Mouse (Mus musculus) forebrain, embryonic 12.5 days (tissue): ENCODE results near the gene Sh3bgrl2. TPM values are rescaled to one million over a fixed set of nuclear protein-coding genes. Genes with fewer than 3 reads are reported as not detected.
A peak's percentile ranks its signal among the peaks of the same experiment; 100 is the strongest.

ENCODE experiments used
- ATAC-seq: fragments of 200-750 bp; cut with Nextera tagmentation; 2 replicates; pipeline ENCODE4 v1.8.0; 2017; ENCODE audit warnings: moderate TSS enrichment; ENCODE audit not compliant: low FRiP score
- H3K27ac ChIP-seq: fragments of 300-500 bp; sonication (generic); 2 replicates; pipeline ENCODE4 v1.5.1; 2016; ENCODE audit warnings: mild to moderate bottlenecking
- H3K27me3 ChIP-seq: fragments of 300-500 bp; sonication (generic); 2 replicates; pipeline ENCODE4 v1.6.1; 2016; ENCODE audit warnings: mild to moderate bottlenecking
- H3K36me3 ChIP-seq: fragments of 300-500 bp; sonication (generic); replicated peaks from 2 replicates; pipeline ENCODE4 v1.6.1; 2016; ENCODE audit warnings: mild to moderate bottlenecking
- H3K4me1 ChIP-seq: fragments of 300-500 bp; sonication (generic); 2 replicates; pipeline ENCODE4 v1.6.1; 2016
- H3K4me2 ChIP-seq: fragments of 300-500 bp; sonication (generic); 2 replicates; pipeline ENCODE4 v1.6.1; 2016; ENCODE audit warnings: mild to moderate bottlenecking, moderate library complexity
- H3K4me3 ChIP-seq: fragments of 300-500 bp; sonication (generic); replicated peaks from 2 replicates; pipeline ENCODE4 v1.5.1; 2016; ENCODE audit warnings: mild to moderate bottlenecking
- H3K9ac ChIP-seq: fragments of 300-500 bp; sonication (generic); 2 replicates; pipeline ENCODE4 v1.6.1; 2016; ENCODE audit warnings: mild to moderate bottlenecking
- H3K9me3 ChIP-seq: fragments of 300-500 bp; sonication (generic); 2 replicates; pipeline ENCODE4 v1.6.1; 2016
- WGBS: fragments of 180-500 bp; shearing (Covaris S2); methylation state at CpG from one replicate; pipeline ENCODE4 v1.1.7; 2016; 5-methylcytosine and 5-hydroxymethylcytosine counted together
- polyA plus RNA-seq: library from polyadenylated mRNA; unstranded; fragments of >200 nt; fragmentation: Nextera tagmentation; extraction: Ambion mirVana; gene quantifications from 2 replicates; pipeline ENCODE4 v1.2.1, GENCODE M21; 2016

Gene Sh3bgrl2
- polyA plus RNA-seq, 1 experiment from 2014 or later, result 11.3 TPM

DNA sequence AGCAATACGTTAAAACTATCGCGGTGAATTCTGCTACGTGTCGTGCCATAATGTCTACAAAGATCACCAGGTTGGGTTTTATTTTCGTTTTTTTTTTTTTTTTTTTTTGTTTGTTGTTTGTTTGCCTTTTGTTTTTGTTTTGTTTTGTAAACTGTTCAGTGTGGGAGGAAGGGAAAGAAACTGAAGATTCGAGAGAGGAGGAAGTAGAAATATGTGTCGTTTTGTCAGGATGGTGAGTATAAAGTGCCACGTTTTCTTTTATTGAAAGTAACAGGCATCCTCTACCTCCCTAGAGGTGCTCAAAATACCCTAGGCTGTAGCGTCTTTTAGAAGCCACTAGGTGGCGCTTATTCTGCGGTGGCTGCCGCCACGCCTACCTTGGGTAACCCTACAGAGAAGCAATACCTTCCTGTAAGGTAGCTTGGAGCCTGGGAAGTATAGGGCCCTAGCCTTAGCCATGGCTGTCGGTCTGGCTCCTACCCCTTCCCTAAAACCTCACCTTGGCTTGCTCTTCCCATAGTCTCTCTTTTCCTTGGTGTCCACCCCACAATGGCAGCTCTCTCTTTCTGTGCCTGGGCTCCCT lies 104.6 kb downstream of the Sh3bgrl2 start:
- WGBS, result 28% methylated on average over 15 of the region's 15 CpGs
- no peak for ATAC-seq

DNA sequence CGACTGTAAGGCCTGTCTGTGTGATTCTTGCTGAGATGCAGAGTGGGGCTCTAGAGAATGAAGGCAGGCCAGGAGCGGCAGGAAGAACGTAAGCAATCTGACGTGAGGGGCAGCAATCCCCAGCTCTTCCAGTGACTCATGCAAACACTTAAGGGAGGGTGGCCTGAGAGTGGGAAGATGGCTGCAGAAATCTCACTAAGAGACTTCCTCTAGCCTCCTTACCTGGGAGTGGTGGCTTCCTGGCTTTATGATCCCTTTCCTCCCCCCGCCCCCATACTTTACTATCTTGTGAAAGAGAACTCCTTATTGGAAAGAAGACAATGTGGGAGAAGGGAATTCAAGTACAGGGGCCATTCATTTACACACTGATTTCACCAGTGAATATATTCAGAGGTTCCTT lies 106.5 kb downstream of the Sh3bgrl2 start:
- no peak overlapping the region for H3K4me3 ChIP-seq
- H3K9me3 ChIP-seq, result no peaks in the 10 kb centered on the region
- 77% methylated on average over 5 of the region's 5 CpGs for WGBS
- no peaks in the 10 kb centered on the region for H3K36me3 ChIP-seq
- ATAC-seq, result no peak
- H3K9ac ChIP-seq, result no peak overlapping the region
- H3K27ac ChIP-seq, result no peak overlapping the region
- no peak overlapping the region for H3K4me2 ChIP-seq
- no peaks in the 10 kb centered on the region for H3K4me1 ChIP-seq
- H3K27me3 ChIP-seq, result 0 out of 2 replicates have a peak, but pooled peaks cover 3% of the 10 kb centered on the region

More for the DNA sequence above, 104.6 kb downstream of the Sh3bgrl2 start:
- 0 out of 2 replicates have a peak, but pooled peaks cover 3% of the 10 kb centered on the region for H3K27me3 ChIP-seq
- H3K4me2 ChIP-seq, result no peak overlapping the region
- H3K27ac ChIP-seq, result no peak overlapping the region
- no peaks in the 10 kb centered on the region for H3K9me3 ChIP-seq
- no peaks in the 10 kb centered on the region for H3K36me3 ChIP-seq
- no peak overlapping the region for H3K4me3 ChIP-seq
- H3K4me1 ChIP-seq, result peaks cover 12% of the 10 kb centered on the region
- no peak overlapping the region for H3K9ac ChIP-seq

GRCm38 (mm10) chr9:83656960-83657651 lies 109.0 kb downstream of the Sh3bgrl2 start:
- Histone ChIP-seq H3K27ac (peak overlapping the region; percentile 74), H3K27me3 (0 out of 2 replicates have a peak, but pooled peaks cover 3% of the 10 kb centered on the region), H3K9me3 (no peaks in the 10 kb centered on the region), H3K36me3 (no peaks in the 10 kb centered on the region), H3K4me2 (peak overlapping the region; percentile 17), H3K4me1 (no peaks in the 10 kb centered on the region), H3K4me3 (no peak overlapping the region), H3K9ac (no peak overlapping the region)
- ATAC-seq, result peak; percentile 67
- WGBS, result 29% methylated on average over 8 of the region's 8 CpGs

- Histone ChIP-seq H3K9ac (no peak overlapping the region), H3K4me2 (peak overlapping the region; percentile 17; the same call in 1 of the 2 replicates), H3K4me3 (no peak overlapping the region), H3K27me3 (0 out of 2 replicates have a peak, but pooled peaks cover 3% of the 10 kb centered on the region), H3K36me3 (no peaks in the 10 kb centered on the region), H3K9me3 (no peaks in the 10 kb centered on the region), H3K27ac (peak overlapping the region; percentile 74; the same call in 1 of the 2 replicates), H3K4me1 (no peaks in the 10 kb centered on the region)
- WGBS, result 48% methylated on average over 6 of the region's 6 CpGs
- peak; percentile 81; the same call in 1 of the 2 replicates for ATAC-seq
Observed at GRCm38 (mm10) chr9:83657652-83658002, 109.5 kb downstream of the Sh3bgrl2 start.

GRCm38 (mm10) chr9:83659081-83659480 lies 111.0 kb downstream of the Sh3bgrl2 start:
- Histone ChIP-seq H3K4me1 (peaks cover 6% of the 10 kb centered on the region; the same call in 1 of the 2 replicates), H3K4me3 (no peak overlapping the region), H3K9me3 (no peaks in the 10 kb centered on the region), H3K4me2 (no peak overlapping the region), H3K9ac (no peak overlapping the region), H3K27ac (no peak overlapping the region), H3K27me3 (no peaks in the 10 kb centered on the region), H3K36me3 (no peaks in the 10 kb centered on the region)
- 85% methylated on average over 2 of the region's 2 CpGs for WGBS
- ATAC-seq, result no peak

- Histone ChIP-seq H3K27ac (no peak overlapping the region), H3K4me1 (peaks cover 16% of the 10 kb centered on the region), H3K4me2 (no peak overlapping the region), H3K36me3 (no peaks in the 10 kb centered on the region), H3K9ac (no peak overlapping the region), H3K4me3 (no peak overlapping the region), H3K27me3 (no peaks in the 10 kb centered on the region; the same call in 1 of the 2 replicates), H3K9me3 (no peaks in the 10 kb centered on the region)
- WGBS, result 89% methylated on average over 5 of the region's 5 CpGs
- no peak for ATAC-seq
Observed at GRCm38 (mm10) chr9:83661811-83662210, 113.7 kb downstream of the Sh3bgrl2 start.

- no peaks in the 10 kb centered on the region; the same call in 1 of the 2 replicates for H3K27me3 ChIP-seq
- no peaks in the 10 kb centered on the region for H3K9me3 ChIP-seq
- H3K27ac ChIP-seq, result peak overlapping the region; percentile 77
- WGBS, result 8% methylated on average over 25 of the region's 33 CpGs
- peak overlapping the region; percentile 22 for H3K9ac ChIP-seq
- peak overlapping the region; percentile 54 for H3K4me2 ChIP-seq
- no peaks in the 10 kb centered on the region for H3K36me3 ChIP-seq
- ATAC-seq, result peak; percentile 86
- H3K4me3 ChIP-seq, result peak overlapping the region; percentile 31
- H3K4me1 ChIP-seq, result peaks cover 16% of the 10 kb centered on the region
Observed at GRCm38 (mm10) chr9:83663981-83664897, 116.1 kb downstream of the Sh3bgrl2 start.

DNA sequence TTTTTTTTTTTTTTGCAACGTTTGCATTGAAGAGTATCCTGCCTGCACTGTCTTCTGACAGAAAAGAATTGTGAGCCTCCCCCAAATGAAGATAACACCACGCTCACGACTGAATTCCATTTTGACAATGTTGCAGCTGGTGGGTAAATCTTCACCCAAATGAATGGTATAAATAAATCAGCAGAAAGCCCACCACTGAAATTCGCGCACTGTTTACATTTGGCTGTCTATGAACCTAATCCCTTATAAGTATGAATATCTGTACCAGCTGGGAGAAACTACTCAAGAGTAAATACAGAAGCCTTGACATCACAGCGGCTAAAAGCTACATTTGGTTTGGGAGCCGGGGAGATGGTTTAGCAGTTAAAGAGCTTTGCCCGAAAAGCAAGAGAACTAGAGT lies 116.8 kb downstream of the Sh3bgrl2 start:
- no peaks in the 10 kb centered on the region; the same call in 1 of the 2 replicates for H3K27me3 ChIP-seq
- ATAC-seq, result peak; percentile 23; the same call in 1 of the 2 replicates
- peak overlapping the region; percentile 54 for H3K4me2 ChIP-seq
- H3K9me3 ChIP-seq, result no peaks in the 10 kb centered on the region
- peaks cover 16% of the 10 kb centered on the region for H3K4me1 ChIP-seq
- 19% methylated on average over 8 of the region's 8 CpGs for WGBS
- H3K36me3 ChIP-seq, result no peaks in the 10 kb centered on the region
- no peak overlapping the region for H3K4me3 ChIP-seq
- peak overlapping the region; percentile 77 for H3K27ac ChIP-seq
- H3K9ac ChIP-seq, result peak overlapping the region; percentile 22; the same call in 1 of the 2 replicates

DNA sequence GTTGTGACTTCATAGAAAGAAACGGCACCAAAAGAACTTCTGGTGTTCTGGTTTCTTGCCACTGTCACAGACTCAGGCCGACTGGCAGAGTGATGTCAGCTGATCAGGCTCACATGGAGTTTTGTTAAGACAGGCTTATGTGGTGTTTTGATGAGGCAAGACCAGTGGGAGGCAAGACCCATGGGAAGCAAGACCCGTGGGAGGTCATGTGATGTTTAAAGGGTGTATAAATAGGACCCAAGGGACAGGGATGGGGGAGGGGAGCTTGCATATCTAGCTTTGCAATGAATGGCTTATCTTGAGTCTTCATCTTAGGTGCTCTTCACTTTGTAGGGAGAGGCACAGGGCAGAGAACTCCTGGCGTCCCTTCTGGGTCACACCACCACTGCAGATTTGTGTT lies 118.9 kb downstream of the Sh3bgrl2 start:
- Histone ChIP-seq H3K4me1 (peaks cover 16% of the 10 kb centered on the region), H3K9ac (no peak overlapping the region), H3K27me3 (no peaks in the 10 kb centered on the region; the same call in 1 of the 2 replicates), H3K9me3 (no peaks in the 10 kb centered on the region), H3K4me3 (no peak overlapping the region), H3K4me2 (no peak overlapping the region), H3K36me3 (no peaks in the 10 kb centered on the region), H3K27ac (no peak overlapping the region)
- ATAC-seq, result no peak
- WGBS, result 74% methylated on average over 4 of the region's 4 CpGs

- Histone ChIP-seq H3K4me1 (peaks cover 14% of the 10 kb centered on the region), H3K4me3 (no peak overlapping the region), H3K27me3 (peaks cover 2% of the 10 kb centered on the region; the same call in 1 of the 2 replicates), H3K9ac (no peak overlapping the region), H3K9me3 (no peaks in the 10 kb centered on the region), H3K27ac (no peak overlapping the region), H3K4me2 (no peak overlapping the region), H3K36me3 (no peaks in the 10 kb centered on the region)
- ATAC-seq, result peak; percentile 21; the same call in 1 of the 2 replicates
- WGBS, result 36% methylated on average over 3 of the region's 3 CpGs
Observed at GRCm38 (mm10) chr9:83679626-83680025, 131.5 kb downstream of the Sh3bgrl2 start.

DNA sequence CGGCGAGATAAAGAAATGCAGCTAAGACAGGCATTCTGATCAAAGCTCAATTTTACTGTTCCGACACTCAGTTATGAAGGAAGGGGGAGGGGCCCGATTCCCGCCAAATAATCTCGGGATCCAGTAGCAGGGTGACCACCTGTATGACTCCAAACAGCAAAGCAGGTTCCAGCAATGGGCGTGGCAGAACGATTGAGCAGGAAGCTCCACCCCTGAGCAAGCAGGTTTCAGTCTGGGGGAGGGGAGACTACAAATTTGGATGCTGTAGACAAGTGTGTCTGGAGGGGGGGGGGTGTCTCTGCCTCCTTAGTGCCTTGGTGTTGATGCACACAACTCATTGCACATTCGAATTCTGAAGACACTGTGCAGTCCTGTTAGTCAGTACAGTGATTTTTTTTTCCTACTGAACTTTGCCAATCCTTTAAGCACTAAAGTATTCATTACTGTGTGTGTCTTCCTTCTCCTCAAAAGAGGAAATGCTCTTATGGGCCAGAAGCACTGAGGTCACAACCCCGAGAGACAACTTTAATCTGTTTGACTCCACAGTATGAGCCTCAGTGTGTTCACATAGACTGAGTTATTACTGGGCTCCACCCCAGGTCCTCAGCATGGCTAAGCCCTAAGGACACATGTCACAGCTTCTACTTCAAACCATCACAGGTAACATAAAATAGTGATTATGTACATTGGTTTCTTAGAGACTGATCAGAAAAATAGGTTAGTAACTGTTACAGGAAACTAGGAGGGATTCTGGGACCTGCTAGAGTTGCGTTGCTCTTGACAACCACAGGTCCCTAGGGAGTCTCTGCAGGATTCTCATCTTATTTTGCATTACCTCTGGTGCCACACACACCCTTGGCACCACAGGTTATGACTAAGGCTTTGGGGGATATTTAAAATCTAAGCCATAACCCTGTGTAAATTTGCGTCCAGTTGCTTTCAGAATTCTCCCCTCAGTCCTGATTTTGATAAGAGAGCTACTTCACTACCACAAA lies 133.8 kb downstream of the Sh3bgrl2 start:
- no peak for ATAC-seq
- Histone ChIP-seq H3K9me3 (no peaks in the 10 kb centered on the region), H3K36me3 (no peaks in the 10 kb centered on the region), H3K4me2 (no peak overlapping the region), H3K27me3 (no peaks in the 10 kb centered on the region; the same call in 1 of the 2 replicates), H3K4me3 (no peak overlapping the region), H3K4me1 (peaks cover 26% of the 10 kb centered on the region), H3K9ac (no peak overlapping the region), H3K27ac (no peak overlapping the region)
- 81% methylated on average over 12 of the region's 12 CpGs for WGBS
